Mouse (Mus musculus): ENCODE data around the gene Cux1.

Gene Cux1

DNA sequence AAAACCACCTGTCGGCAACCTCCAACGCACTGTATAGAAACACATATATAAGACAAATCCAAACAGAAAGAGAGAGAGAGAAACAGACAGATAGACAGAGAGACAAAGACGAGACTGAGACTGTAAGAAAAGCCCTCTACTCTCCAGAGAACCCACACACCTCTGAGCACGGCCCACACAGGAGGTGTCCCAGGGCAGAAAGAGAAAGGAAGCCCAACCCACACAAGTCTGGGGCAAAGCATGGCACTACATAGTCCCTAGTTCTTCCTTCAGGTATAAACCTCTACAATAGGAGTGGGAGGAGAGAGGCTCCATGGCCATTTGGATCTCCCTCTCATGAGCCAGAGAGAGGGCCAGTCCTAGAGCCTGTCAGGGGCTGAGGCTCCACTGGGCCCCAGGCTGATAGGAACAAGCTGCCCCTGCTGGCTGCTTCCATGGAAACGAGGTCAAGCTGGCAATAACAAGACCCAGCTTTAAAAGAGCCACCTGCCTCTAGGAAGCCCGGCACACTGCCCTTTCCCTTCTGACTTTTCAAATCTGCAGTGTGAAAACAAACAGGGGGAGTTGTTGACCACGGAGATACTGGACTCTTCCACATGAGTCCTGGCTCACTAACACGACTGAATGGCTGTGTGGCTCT lies 99.8 kb downstream of the Cux1 start:
- no peaks in the 10 kb centered on the region; the same call in 1 of the 2 replicates for H3K27me3 ChIP-seq (ENCODE audit: control insufficient read depth, insufficient read depth, low read length, poor library complexity, severe bottlenecking)
- peak; percentile 43 for DNase-seq (ENCODE audit: low read depth, low spot score)
- no peaks in the 10 kb centered on the region for H3K36me3 ChIP-seq (ENCODE audit: control insufficient read depth, insufficient read depth, low read length, poor library complexity, severe bottlenecking)

DNA sequence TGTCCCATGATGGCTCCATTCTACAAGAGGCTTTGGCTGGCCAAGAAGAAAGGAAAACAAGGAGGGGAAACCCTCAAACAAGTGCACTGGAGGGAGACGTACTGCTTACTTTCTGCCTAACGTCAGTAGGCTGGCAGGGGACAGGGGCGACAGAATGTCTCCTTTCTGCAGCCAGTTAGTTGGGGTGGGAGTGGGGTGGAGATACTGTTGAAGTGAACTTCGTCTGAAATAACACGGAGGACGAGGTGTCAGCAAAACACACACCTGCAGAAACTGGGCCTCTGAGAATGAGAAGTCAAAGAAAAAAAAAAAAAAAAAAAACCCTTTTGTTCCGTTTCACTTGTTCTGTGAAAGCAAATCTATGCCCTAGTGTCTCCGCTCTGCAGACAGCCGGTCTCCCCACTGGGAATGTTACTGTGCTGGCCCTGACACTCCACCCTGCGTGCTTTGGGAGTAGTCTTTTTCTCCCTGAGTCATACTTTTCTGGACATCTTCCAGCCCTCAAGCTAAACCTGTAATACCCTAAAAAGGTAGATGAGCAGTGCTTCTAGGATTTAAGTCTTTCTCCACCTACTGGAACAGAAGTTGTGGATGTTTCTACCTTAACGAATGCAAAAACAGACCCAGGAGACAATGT lies 101.4 kb downstream of the Cux1 start:
- Histone ChIP-seq H3K36me3 (ENCODE audit: control insufficient read depth, insufficient read depth, low read length, poor library complexity, severe bottlenecking) (no peaks in the 10 kb centered on the region), H3K27me3 (ENCODE audit: control insufficient read depth, insufficient read depth, low read length, poor library complexity, severe bottlenecking) (no peaks in the 10 kb centered on the region; the same call in 1 of the 2 replicates)
- peak; percentile 46 for DNase-seq (ENCODE audit: low read depth, low spot score)

DNA sequence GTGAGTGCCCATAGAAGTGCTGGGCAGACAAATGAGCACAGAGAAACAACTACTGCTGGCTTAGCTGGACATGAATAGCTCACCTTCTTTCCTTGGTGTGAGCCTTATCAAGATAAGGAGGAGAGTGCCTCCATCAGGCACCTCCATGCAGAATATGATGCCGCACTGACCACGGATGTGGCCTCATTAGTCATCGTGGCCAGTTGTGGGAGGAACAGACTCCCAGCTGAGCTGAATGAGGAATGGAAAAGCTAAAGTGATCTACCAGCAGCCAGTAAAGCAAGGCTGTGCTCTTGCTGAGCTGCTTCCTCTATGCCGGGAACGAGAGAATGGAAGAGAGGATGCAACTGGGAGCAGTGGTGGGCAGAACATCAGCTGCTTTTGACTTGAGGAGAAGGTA lies 101.9 kb downstream of the Cux1 start:
- Histone ChIP-seq H3K27me3 (ENCODE audit: control insufficient read depth, insufficient read depth, low read length, poor library complexity, severe bottlenecking) (no peaks in the 10 kb centered on the region; the same call in 1 of the 2 replicates), H3K36me3 (ENCODE audit: control insufficient read depth, insufficient read depth, low read length, poor library complexity, severe bottlenecking) (no peaks in the 10 kb centered on the region)
- no peak for DNase-seq (ENCODE audit: low read depth, low spot score)

DNA sequence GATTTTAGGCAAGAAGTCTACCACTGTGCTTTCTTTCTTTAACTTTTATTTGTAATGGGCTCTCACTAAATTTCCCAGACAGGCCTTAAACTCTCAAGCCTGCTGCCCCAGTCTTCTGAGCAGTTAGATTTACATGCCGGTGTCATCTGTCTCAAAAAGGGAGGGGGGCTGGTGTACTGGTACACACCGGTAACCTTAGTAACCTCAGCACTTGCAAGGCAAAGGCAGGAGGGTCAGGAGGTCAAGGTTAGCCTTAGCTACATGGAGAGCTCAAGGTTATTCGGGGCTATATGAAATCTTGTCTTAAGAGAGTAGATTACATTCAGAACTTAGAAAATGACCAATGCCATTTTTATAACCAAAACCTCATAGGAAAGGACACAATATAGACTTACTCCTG lies 102.4 kb downstream of the Cux1 start:
- DNase-seq (ENCODE audit: low read depth, low spot score) = no peak
- no peaks in the 10 kb centered on the region for H3K36me3 ChIP-seq (ENCODE audit: control insufficient read depth, insufficient read depth, low read length, poor library complexity, severe bottlenecking)
- H3K27me3 ChIP-seq (ENCODE audit: control insufficient read depth, insufficient read depth, low read length, poor library complexity, severe bottlenecking) = no peaks in the 10 kb centered on the region; the same call in 1 of the 2 replicates

DNA sequence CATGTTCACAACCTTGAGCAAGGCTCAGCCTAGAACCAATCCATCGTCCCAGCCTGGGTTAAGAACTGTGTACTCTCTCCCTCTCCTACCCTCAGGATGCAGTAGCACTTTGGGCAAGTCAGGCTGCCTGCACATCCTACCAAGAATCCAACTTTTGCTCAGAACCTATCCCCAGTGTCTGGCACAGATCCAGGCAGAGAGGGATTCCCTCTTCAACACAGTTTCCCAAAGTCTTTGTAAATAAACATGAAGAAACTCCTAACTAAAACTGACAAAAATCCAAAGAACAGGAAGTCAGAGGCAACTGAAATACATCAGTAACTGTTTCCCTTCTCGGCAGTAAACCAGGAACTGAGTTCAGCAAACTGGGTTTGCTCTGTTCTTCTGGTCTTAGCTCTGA lies 103.2 kb downstream of the Cux1 start:
- peak; percentile 34 for DNase-seq (ENCODE audit: low read depth, low spot score)
- Histone ChIP-seq H3K36me3 (ENCODE audit: control insufficient read depth, insufficient read depth, low read length, poor library complexity, severe bottlenecking) (no peaks in the 10 kb centered on the region), H3K27me3 (ENCODE audit: control insufficient read depth, insufficient read depth, low read length, poor library complexity, severe bottlenecking) (no peaks in the 10 kb centered on the region; the same call in 1 of the 2 replicates)

DNA sequence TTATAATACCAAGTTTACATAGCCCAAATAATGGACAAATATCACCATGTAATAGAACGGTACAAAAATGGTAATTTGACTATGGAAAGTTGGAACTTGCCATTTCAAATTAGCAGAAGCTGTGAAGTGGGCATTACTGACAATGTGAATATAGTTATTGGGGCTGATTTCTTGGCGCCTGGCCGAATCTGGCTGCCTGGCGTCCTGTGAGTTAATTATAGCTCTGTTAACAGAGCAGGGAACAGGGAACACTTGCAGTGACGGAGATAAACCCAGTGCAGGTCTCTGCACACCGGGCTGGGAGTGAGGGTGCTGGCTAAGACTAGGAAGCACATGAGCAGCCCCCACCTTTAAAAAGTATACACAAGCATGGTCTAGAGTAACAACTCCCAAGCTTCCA lies 104.7 kb downstream of the Cux1 start:
- DNase-seq (ENCODE audit: low read depth, low spot score) = no peak
- Histone ChIP-seq H3K27me3 (ENCODE audit: control insufficient read depth, insufficient read depth, low read length, poor library complexity, severe bottlenecking) (no peaks in the 10 kb centered on the region; the same call in 1 of the 2 replicates), H3K36me3 (ENCODE audit: control insufficient read depth, insufficient read depth, low read length, poor library complexity, severe bottlenecking) (no peaks in the 10 kb centered on the region)

DNA sequence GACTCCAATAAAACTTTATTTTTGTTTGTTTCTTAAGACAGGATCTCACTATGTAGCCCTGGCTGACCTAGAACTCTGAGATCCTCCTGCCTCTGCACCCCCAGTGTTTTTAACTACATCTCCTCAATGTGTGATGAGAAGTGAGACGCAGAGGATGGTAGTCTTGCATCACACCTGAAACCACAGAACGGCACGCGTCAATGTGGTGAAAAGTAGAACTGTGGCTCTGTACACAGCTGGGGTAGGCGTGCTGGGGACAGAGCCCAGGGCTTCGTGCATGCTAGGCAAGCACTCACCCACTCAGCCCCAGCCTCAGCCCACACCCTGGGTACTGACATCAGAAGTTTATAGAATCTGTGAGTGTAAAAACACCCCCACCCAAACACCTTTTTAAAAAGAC lies 107.4 kb downstream of the Cux1 start:
- Histone ChIP-seq H3K27me3 (ENCODE audit: control insufficient read depth, insufficient read depth, low read length, poor library complexity, severe bottlenecking) (no peaks in the 10 kb centered on the region), H3K36me3 (ENCODE audit: control insufficient read depth, insufficient read depth, low read length, poor library complexity, severe bottlenecking) (no peaks in the 10 kb centered on the region; the same call in 1 of the 2 replicates)
- DNase-seq (ENCODE audit: low read depth, low spot score) = peak; percentile 66

DNA sequence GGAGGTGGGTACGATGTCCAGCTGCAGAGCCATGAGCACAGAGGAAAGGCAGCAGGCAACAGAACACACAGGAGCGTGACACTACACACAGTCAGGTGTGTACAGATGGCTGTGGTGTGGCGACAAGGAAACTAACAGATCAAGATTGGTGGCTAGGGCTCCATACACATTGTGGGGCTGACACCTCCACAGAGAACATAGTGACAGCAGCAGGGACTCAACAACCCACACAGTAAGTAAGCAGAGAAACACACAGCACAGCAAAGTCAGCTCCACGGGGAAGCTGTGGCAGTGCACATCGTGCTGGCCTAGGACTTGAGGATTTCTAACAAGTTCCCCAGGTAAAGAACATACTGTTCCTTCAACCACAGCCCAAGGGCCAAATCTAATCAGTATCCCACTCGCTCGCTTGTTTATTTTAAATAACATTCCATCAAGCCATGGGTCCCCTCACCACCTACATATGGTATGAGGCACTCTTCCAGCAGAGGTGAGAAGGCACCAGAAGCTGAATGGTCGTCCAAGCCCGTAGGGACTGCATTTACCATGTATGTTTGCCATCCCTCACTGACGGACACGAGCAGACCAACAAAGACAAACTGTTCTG lies 108.3 kb downstream of the Cux1 start:
- no peak for DNase-seq (ENCODE audit: low read depth, low spot score)
- no peaks in the 10 kb centered on the region for H3K27me3 ChIP-seq (ENCODE audit: control insufficient read depth, insufficient read depth, low read length, poor library complexity, severe bottlenecking)
- no peaks in the 10 kb centered on the region; the same call in 1 of the 2 replicates for H3K36me3 ChIP-seq (ENCODE audit: control insufficient read depth, insufficient read depth, low read length, poor library complexity, severe bottlenecking)

DNA sequence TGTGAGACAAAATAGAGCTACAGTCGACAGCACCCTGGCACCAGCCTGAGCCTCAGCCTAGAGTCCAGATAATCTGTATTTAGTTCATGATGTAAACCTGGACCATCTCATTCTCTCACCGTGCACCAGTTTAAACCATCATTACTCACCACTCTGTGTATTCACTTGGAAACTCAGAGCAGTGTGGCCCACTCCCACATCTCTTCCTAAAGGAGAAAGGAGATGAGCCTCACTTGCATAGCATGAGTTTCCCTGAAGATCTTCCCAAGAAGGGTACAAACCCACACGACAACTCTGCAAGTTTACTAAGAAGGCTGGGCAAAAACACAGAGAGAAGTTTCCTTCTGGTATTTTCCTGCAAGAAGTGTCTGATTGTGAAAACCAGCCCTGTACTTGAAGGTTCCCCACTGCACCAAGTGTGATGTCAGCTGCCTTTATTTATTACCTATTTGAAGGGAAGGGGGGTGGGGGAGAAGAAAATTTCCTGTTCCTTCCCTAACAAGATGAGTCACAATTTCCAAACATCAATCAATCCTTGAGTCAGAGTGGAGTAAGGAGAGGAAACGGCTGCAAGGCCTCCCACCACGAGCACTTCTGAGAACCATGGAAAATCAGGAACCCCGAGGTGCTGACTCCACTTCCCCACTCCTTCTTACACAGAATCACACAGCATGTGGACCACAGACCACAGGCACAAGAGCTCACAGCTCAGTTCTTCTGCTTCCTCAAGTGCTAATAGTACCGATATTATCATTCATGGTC lies 109.0 kb downstream of the Cux1 start:
- Histone ChIP-seq H3K27me3 (ENCODE audit: control insufficient read depth, insufficient read depth, low read length, poor library complexity, severe bottlenecking) (no peaks in the 10 kb centered on the region), H3K36me3 (ENCODE audit: control insufficient read depth, insufficient read depth, low read length, poor library complexity, severe bottlenecking) (no peaks in the 10 kb centered on the region; the same call in 1 of the 2 replicates)
- no peak for DNase-seq (ENCODE audit: low read depth, low spot score)

DNA sequence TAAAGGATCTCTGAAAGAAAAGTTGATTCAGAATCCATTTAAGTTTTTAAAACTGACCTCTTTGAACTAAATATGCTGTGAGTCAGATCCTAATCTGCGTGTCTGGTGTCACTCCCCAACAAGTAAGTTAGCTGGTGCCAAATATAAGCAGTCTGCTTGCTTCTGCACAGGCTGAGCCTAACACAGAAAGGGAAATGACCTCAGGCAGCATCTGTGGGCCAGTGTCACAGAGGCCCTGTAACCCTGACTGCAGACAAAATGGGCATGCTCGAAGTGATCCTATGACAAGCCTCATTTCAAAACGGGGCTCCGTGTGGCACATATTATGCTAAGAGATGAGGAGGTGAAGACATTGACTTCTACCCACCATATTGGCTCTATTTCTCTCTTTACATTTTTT lies 110.9 kb downstream of the Cux1 start:
- no peak for DNase-seq (ENCODE audit: low read depth, low spot score)
- Histone ChIP-seq H3K36me3 (ENCODE audit: control insufficient read depth, insufficient read depth, low read length, poor library complexity, severe bottlenecking) (no peaks in the 10 kb centered on the region; the same call in 1 of the 2 replicates), H3K27me3 (ENCODE audit: control insufficient read depth, insufficient read depth, low read length, poor library complexity, severe bottlenecking) (no peaks in the 10 kb centered on the region)

DNA sequence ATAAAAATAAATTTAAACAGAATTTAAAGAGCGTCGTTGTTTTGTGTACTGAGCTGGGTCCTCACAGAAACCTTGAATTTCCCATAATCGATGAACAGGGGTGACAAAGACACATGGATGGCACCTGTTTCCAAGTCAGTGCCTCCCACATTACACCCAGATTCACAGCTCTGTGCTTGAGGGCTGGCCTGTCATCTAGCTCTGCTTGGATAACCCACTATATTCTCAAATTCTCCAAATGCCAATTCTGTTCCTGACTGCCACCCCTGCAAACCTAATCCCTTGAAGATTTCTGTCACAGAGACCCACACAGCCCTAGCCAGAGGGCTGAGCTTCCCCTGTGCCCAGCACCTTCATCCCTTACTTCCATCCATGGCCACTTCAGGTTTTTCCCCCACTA lies 114.6 kb downstream of the Cux1 start:
- DNase-seq (ENCODE audit: low read depth, low spot score) = no peak

DNA sequence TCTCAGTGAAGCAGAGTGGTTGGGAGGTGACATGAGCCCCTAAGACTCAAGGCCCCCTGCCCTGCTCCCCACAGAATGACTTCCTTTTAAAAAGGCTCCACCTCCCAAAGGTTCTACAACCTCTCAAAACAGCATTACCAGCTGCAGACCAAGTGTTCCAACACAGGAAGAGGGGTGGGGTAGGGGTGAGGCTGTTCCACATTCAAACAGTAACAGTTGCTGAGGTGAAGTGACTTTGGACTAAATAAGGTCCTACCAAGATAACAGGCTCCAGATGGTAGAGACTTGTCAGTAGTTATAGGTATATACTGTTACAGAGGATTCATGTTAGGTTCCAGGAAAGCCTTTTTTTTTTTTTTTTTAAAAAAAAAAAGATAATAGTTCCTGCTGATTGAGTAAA lies 117.5 kb downstream of the Cux1 start:
- Histone ChIP-seq H3K36me3 (ENCODE audit: control insufficient read depth, insufficient read depth, low read length, poor library complexity, severe bottlenecking) (no peaks in the 10 kb centered on the region), H3K27me3 (ENCODE audit: control insufficient read depth, insufficient read depth, low read length, poor library complexity, severe bottlenecking) (no peaks in the 10 kb centered on the region)
- peak; percentile 42 for DNase-seq (ENCODE audit: low read depth, low spot score)

More for the DNA sequence above, 114.6 kb downstream of the Cux1 start:
- Histone ChIP-seq H3K27me3 (ENCODE audit: control insufficient read depth, insufficient read depth, low read length, poor library complexity, severe bottlenecking) (no peaks in the 10 kb centered on the region), H3K36me3 (ENCODE audit: control insufficient read depth, insufficient read depth, low read length, poor library complexity, severe bottlenecking) (no peaks in the 10 kb centered on the region; the same call in 1 of the 2 replicates)

DNA sequence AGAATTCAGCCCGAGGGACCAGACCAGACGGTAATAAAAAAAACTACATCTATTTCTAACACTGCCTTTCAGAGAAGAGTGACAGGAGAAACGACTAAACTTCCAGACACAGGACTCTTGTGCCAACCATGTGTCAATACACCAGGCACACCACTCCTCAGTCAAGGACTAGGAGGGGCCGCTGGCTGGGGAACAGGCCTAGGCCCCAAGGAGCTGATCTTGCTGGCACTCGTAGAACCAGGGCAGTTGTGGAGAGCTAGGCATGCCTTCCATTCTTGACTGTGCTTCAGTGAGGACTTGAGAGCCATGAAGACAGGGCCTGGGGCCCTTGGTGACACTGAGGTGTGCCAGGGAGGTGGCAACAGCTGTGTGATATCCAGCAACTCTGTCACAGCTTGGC lies 121.3 kb downstream of the Cux1 start:
- Histone ChIP-seq H3K27me3 (ENCODE audit: control insufficient read depth, insufficient read depth, low read length, poor library complexity, severe bottlenecking) (no peaks in the 10 kb centered on the region), H3K36me3 (ENCODE audit: control insufficient read depth, insufficient read depth, low read length, poor library complexity, severe bottlenecking) (no peaks in the 10 kb centered on the region)
- no peak for DNase-seq (ENCODE audit: low read depth, low spot score)

DNA sequence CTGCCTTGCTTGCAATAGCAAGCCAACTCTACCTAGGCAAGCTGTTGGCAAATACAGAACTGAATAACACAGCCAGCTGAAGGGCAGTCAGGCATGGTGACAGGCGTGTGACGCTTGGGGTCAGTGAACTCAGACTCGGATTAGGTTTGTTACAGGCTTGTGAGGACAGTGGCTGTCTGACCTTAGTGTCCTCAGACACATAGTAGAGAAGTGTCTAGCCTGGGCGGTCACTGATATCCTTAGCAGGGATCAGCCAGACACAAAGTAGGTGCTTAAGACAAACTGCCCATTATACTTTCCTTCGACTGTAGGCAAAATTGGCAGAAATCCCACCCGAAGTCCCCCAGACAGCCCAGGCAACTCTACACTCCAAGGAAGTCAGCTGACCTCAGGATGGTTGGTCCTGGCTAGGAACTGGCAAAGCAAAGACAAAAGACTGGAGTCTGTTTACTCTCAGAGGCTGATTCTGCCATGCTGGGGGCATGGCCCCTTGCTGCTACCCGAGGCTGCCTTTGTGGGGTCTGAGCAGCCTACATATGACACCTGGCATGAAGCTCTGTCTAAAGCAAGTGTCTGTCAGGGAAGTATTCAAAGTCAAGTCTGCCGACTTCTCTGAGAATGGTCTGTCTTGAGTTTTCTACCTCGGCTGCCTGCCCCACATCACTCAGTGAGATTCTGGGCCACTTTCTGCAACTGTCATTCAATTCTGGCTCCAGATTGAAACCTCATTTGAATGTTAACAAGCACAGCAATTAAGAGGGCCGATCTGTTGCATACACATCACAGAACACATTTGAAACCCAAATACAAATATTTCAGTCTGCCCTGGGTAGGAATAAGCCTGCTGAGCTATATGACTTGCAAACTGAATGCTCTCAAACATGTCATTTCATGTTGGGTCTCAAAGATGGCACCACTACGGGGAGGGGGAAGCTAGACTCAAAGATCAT lies 124.8 kb downstream of the Cux1 start:
- peak; percentile 65 for DNase-seq (ENCODE audit: low read depth, low spot score)
- Histone ChIP-seq H3K27me3 (ENCODE audit: control insufficient read depth, insufficient read depth, low read length, poor library complexity, severe bottlenecking) (no peaks in the 10 kb centered on the region), H3K36me3 (ENCODE audit: control insufficient read depth, insufficient read depth, low read length, poor library complexity, severe bottlenecking) (no peaks in the 10 kb centered on the region)

All from splenic B cell, adult 2 months (primary cell).